Mouse (Mus musculus) thymus, postnatal 25 days (tissue): ENCODE results near the gene Cfap65.

Source experiments
- DNase-seq: peaks from one replicate; pipeline ENCODE4 v3.0.0; 2022

Cfap65 gene

DNA sequence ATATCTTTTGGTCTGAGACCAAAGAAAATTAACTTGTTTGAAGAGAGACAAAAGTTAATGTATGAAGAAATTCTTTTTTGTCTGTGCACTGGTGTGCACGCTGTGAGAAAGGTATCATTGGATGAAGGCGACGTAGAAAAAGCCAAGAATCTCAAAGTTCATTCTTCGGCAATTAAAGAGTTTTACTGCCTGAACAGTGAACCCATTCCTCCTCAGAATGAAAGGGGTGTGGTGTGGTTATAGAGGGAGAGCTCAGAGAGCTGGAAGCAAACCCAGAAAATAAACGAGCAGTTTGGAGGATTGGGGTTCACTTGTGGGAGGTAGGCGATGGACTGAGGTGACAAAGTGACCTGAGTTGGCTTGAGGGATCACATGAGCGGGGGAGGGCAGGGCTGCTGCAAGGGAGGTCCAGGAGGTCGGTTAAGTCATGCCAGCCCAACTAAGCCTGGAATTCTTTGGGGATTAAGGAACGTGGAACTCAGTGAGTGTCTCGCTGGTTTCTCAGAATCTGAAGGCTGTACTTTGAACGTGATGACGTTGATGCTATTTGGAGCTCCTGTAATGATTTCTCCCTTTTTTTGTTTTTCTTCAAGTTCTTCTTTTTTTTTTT lies 927 bp upstream of the Cfap65 start:
- DNase-seq = no peak

DNA sequence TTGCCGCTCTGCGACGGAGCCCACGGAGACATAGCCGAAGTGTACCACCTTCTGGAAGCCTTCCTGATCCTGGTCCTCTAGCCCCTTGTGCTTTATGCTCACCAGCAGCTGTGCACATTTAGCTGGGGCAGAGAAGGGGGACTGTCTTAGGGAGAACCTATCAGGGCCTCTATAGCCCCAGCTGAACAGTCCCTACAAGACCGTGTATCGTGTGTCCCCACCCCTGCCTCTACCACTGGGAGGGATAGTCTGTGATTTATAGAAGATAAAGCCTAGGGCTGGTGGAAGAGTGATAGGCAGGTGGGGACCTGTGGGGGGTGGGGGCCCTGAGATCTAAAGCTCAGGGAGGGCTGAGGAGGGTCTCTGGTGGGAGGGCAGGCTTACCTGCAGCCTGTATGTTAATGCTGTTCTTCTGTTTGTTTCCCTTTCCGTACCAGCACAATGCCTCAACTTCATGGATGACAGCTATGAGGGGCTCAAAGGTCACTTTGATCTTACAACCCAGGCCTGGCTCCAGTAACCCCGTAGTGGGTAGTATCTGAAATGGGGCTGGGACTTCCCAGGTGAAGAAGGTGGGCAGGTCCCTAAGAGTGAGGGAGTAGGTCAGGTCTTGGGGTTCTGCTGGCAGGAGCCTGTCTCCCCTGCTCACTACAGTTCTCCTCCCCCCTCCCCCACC lies 7.6 kb downstream of the Cfap65 start:
- no peak for DNase-seq

DNA sequence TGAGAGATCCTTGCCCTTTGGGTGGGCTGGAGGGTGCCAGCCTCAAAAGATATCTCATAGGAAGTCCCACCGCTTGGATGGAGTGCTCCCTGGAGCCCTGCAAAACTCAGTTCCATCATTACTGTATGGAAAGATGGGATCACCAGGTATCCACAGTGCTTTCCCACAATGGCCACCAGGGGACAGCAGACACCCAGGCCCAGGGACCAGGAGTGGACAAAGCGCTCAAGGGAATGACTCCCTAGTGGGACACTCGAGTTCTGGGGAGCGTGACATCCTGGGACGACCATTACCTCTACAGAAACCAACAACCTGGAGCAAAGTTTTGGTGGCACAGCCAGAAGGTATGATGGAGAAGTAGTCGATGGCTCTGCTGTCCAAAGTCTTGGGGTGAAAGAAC lies 8.7 kb downstream of the Cfap65 start:
- DNase-seq = no peak

DNA sequence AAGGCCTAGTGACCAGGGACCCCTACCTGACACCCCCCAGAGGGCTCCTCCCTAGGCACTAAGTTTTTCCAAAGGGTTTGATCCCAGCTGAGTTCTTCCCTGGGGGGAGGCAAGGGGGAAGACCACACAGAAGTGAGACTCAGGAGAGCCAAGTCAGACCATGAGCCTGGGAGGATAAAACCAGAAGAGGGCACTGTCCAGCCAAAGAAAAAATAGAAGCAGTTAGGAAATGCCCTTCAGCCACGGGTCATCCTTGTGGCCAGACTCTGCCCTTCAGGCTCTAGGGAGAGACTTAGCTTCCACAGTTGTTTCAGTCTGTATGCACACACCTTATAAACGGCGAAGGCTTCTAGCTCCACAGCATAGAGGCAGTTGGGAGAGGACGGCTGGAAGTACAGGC lies 10.9 kb downstream of the Cfap65 start:
- DNase-seq = no peak

DNA sequence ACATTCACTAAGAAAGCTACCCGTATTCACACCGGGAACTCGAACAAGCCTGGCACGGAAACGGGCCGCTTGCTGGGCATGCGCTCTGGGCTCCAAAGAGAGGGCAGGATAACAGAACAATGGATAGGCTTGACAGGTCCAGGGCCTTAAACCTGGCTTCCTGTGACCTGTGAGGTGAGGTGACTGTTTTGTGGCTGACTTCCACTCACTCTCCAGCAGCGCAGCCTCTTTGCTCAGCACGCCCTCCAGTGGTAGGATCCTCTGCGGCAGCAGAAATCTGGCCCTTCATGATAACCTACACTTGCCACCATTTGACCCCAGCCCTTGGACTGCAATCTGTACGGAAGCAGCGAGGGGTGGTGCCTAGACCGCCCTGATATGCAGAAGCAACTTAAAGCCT lies 19.7 kb downstream of the Cfap65 start:
- DNase-seq = no peak

DNA sequence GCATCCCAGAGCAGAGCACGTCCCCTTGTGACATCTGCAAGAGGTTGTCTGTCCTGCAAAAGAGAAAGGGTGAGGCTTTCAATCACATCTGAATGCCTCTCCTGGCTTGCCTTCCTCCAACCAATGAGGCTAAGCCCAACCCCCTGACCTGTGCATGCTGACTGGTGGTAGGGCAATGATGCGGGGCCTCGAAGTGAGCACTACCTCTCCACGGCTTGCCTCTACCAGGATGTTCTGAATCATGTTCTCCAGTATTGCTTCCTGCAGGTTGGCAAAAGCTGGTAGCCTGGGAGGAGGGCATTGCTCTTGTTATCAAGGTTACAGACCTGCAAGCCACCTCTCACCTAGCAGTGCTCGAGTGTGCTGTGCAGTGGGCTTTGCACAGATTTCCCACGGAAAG lies 33.2 kb downstream of the Cfap65 start:
- DNase-seq = no peak

DNA sequence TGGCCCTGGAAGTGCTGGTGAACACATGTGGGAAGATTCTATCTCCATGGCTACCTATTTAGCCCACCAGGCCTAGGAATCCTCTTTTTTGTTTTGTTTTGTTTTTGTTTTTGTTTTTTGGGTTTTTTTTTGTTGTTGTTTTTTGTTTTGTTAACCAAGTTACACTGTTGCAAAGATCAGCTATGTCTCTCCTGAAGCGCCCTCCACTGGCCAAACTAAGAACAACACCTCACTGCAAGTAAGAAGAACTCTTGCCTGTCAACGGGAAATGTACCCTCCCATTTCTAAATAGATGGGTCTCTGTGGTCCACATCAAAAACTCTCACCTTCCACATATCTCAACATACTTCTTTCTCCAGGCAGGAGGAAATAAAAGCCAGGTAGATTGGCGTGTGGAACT lies 33.7 kb downstream of the Cfap65 start:
- peak; percentile 25 for DNase-seq

DNA sequence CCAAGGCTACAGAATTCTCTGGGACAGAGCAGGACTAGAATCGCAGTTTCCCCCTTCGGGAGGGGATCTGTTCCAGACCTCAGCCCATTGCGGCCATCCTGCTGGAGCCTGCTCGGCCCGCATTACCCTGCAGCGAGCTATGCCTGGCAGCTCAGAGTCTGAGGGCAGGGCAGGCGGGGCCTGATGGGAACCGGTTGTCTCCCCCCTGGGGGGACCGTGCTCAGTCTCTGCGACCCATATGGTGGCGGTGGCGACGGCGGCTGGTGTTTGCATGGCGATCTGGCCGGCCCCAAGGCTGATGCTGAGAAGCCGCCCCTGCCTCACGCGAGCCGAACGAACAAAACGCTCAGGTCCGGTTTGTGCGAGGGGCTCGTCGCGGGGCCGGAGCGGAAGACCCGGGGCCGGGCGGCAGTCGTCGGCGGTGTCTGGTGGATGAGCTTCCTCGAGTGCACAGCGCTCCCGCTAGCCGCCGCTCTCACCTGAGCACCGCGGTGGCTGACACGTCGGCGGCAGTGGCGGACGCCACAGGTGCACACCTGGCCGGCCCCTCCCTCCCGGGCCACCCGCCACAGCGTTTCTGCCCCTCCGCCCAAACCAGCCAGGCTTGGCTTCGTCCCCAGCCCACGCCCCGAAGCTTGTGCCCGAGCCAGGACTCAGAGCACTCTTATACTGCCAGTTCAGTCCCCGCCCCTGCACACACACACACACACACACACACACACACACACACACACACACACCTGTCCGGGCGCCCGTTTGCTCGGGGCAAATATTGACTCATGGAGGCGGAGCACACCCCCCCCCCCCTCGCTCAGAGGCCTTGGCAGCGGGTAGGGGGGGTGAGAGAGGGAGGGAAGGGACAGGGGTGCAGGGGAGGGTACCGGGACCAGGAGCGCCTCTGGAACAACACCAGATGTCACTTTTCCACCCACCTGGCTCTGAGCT lies 34.8 kb downstream of the Cfap65 start:
- DNase-seq = no peak

DNA sequence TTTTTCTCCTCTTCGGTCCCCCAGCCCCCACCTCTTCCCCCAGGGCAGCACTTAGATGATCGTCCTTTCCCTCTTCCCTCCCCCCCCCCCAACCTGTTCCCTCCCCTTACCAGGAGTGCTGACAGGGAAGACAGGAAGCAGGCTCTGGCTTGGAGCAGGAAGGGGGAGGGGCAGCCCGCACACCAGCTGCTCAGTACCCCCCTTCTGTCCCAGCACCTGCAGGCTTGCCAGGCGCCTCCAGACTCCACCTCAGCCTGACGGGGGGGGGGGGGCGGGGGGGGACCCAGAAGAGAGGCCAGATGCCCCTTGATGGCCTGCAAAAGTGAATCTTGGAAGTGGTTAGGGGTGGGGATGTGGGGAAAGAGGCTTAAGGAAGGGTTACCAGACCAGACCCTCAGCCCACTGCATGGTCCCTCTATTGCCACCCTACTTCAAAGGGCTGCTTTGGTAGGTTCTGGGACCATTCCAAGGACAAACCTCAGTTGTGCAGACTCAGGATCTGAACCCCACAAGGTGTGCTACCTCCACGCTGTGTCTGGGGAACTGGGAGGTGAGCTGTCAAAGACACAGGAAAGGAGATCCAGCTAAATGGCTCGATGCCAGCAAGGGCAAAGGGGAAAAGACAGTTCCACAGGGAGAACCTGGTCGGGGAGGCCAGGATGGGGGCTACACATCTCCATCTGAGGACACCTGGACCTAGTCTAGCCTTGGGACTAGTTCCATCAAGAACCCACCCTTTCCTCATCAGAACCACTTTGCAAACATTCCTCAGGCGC lies 36.6 kb downstream of the Cfap65 start:
- DNase-seq = no peak

DNA sequence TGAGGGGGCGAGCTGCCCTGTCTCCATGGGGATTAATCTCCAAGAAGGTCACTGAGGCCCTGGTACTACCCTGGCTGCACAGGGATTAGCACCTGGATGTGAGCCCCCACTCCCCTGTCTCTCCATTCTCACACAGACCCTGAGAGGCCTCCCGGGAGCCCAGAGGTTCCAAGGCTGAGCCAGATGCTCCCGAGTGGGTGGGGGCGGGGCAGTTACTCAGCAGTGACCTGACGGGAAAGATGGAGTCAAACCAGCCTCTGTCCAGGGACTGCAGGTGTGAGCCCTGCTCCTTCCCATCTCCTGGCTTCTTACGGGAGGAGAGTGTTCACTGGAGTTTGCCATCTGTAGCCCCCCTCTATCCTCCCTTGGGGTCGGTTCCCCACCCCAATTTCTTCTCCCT lies 37.4 kb downstream of the Cfap65 start:
- DNase-seq = no peak

DNA sequence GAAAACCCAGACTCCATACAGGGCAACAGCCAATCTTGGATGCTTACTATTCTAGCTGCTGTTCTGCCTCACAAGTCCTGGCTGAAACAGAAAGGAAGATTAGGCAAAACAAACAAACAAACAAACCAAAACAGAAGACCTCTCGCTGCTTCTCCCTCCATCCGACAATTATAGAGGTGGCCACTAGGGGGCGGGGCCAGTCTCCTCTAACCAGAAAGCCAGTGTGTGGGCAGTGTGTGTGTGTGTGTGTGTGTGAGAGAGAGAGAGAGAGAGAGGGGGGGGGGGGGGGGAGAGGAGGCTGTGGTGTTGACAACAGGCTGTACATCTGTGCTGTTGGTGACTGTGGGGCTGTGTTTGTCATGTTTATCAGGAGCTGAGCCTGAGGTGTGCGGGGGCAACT lies 40.4 kb downstream of the Cfap65 start:
- DNase-seq = peak; percentile 37

DNA sequence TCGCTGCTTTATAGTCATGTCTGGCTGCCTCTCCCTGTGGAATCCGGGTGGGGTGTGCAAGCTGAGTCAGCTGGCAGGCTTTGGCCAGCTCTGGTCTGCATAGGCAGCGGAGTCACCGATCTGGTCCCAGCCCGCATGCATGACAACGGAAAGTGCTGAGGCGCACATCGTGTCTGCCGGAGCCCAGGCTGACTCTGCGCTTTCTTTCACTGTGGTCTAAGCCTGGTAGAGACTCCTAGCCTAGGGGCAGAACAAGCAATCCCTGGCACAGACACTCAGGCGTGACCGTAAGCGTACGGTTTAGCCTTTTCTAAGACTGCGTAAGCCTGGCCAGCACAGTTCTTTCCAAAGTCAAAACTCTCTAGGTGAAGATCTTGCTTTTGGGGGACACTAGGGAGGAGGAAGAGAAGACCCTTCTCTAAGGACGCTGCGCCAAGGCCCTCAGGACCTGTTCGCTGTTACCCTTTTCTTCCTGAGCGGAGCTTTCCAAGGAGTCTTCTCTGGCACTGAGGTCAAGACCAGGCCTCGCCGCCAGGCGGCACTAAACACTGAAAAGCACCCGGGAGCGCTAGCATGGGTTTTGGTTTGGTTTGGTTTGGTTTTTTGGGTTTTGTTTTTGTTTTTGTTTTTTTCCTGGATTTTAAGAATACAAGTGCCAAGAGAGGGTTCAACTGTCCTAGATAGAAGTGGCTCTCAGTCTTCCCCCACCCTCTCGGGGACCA lies 42.1 kb downstream of the Cfap65 start, which contains the start of gene Cryba2:
TSS of gene Cryba2 (minus strand) at position 10 of the 722 bp plus-strand sequence.
- DNase-seq = no peak

DNA sequence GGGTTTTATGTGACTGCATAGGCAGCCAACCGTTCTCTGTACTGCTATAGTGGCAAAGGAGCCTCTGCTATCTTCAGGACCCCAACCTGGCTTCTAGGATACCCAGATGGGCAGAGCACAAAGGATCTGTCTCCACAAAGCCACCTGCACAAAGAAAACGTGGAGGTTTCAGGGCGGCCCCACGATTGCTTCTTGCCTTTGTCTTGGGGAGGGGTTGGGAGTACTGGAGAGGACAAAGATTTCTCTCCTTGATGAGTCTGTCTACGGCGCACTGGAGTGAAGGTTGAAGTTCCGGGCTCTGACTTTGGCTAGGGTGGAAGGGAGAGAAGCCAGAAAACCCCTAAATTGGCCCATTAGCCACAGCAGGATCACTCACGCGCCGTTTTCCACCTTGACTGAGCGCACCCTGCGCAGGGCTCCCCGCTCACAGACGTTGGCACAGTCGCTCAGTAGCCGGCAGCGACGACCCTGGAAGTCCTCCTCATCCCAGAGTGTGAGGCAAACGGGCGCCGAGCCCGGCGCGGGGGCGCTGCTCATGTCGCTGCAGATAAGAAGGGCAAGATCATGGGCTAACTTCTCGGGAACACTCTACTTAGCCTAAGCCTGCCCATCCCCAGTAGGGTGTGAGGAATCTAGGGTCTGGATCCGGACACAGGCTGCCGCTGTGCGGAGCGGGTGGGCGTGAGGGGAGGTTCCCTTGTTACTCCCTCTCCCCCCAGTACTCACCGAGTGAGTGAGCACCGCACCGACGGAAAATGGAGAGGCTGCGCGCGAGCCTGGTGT lies 42.9 kb downstream of the Cfap65 start:
- no peak for DNase-seq

DNA sequence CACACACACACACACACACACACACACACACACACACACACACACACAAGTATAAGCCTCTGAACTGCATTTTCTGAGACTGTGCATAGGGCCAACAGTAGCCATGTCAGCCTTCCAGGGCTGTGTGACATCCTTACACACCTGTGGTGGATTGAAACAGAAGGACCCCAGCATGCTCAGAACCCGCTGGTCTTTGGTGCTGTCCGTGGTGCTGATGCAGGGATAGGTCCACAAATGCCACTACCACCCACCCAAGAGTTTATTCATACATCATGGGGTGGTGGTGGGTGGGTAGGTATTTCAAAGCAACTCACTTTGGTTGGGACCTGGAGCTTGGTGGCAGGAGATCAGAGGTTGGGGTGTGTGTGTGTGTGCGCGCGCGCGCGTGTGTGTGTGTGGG lies 43.9 kb downstream of the Cfap65 start:
- peak; percentile 18 for DNase-seq

DNA sequence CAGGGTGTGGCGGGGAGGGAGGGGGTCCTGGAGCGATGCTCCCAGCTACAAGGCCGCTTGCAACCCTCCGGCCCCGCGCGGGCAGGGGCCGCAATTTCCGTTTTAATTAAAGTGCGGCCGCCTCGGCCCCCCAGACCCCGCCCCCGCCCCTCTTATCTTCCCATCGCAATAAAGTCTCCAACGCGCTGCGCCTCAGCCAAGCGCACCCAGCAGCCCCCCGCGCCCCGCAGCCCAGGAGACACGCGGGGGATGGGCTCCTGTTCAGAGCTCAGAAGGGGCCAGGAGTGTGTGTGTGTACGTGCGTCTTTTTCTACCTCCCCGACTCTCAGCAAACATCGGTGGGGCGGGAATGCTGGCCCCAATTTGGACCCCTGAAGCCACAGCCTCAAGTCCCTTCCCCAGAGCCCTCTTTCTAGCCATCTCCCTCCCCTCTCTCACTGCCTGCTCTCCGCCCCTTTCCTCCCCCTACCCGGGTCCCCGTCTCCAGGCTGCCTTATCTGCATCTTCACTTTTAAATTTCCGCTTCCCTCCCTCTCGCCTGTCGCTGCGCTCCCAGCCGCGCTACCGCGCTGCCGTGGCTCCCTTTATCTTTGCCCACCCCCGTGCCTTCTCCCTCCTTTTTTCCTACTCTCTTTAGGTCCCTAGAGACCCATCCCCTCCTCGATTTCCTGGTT lies 49.9 kb downstream of the Cfap65 start, which contains the start of gene Fev:
TSS of gene Fev (minus strand) at position 51 of the 674 bp plus-strand sequence.
- no peak for DNase-seq

DNA sequence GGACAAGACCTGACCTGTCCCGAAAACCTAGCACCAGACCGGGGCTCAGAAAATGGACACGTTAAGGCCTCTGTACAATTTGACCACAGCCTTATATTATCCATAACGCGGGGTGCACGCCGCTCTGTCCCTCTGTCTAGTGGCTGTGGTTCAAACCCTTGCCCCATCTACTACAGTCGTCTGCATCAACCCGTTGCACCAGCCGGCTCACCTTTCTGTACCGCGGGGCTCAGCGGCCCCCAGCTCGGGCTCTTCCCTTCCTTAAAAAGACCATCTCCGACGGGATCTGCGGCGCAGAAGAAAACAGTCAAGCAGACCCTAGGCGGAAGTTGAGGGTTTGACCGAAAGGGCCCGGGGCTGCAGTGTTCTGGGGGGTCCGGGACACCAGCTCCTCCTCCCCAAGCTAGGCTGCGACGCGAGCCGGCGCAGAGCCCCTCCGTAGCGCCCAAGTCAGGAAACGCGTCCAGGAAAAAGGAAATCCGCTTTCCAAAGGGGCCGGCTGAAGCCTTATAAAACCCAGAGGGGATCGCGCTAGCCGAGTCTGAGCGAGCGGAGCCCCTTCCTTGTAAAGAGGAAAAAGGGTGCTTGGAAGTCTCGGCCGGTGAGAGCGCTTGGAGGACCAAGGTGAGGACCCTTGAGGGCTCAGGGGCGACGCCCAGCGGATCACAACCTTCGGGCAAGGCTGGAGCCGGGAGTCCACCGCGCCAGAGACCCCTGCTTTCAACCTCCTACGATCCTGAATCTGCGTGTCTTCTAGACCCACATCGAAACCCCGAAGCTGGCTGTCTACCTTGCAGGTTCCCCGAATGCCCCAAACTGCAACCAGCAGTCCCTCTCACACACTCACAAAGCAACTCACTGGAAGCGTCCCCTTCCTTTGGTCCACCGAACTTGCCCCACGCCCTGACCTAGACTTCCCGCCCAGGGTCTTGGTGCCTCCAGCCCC lies 50.9 kb downstream of the Cfap65 start:
- no peak for DNase-seq

DNA sequence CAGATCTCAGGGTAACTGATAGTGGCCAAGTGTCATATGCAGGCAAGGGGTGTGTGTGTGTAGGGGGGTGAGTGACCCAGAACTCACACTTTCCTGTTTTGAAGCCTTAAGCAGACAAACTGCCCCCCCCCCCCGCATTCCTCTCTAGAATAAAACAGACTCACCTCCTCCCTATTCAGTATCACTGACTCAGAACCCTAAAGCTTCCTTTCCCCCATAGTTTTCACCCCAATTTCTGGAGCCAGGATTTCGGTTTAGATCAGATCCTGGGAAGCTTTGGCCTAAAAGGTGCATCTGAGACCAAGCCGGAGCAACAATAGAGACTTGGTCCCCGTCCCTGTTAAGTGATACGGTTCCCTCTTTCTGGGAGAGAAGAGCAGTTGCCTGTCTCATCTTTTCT lies 52.0 kb downstream of the Cfap65 start:
- DNase-seq = no peak

DNA sequence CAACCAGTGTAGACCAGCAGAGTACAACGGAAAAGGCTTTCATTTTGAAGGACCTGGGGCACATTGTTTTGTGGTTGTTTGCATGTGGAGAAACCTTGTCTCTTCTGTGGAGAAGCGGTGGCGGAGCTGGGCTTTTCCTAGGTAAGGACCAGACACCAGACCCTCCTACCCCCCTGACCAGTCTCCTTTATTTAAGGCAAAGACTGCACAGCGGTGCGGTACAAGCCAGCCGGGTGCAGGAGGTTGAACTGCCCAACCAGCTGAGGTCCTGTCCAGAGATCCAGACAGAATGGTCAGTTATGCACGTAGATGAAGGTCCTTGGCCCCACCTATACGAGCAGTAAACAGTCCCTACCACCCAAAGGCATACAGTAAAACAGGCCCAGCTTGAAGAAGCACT lies 52.6 kb downstream of the Cfap65 start:
- no peak for DNase-seq

DNA sequence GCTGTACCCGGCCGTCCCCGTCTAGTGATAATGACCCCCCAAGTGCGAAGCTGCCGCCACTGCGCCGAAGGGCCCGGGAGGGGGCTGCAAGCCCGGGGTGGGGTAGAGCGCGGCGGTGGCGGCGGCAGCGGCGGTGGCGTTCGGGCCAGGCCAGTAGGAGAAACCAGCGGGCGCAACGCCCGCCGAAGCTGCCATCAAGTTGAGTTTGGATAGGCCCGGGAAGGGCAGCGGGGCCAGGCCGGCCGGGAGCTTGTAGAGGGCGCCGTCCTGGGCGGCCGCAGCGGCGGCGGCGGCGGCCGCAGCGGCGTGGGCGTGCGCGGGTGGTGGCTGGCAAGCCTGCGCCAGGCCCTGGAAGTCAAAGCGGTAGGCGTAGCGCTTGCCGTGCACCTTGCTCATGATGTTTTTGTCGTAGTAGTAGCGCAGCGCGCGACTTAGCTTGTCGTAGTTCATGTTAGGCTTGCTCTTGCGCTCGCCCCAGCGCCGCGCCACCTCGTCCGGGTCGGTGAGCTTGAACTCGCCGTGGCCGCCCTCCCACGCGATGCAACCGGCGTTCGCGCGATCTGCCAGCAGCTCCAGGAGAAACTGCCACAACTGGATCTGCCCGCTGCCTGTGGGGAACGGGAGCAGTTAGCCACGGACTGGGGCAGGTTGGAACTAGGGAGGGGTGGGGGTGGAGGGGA lies 53.2 kb downstream of the Cfap65 start:
- DNase-seq = no peak
